Mouse (Mus musculus): ENCODE measurements around the gene Plgrkt. TPM values are rescaled to one million over a fixed set of nuclear protein-coding genes. Genes with fewer than 3 reads are reported as not detected.

Gene Plgrkt
- total and polyA plus RNA-seq, 3 experiments = 117 to 145 TPM; not detected in 1

DNA sequence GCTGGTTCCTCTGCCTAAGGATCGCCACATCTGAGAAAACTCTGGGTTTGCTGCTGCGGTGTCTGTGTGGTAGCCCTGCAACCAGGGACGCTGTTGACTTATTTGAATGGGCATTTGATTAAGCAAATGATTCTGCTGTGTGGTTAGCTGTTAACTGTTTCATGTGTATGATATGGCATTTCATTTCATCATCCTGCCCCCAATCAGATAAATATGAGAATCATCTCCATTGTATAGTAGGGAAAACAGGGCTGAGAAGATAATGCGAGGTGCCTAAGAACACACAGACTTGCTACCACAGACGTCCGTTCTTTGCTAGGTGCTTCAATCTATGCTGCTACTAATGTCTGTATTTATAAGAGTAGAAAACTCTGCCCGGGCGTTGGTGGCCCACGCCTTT, 17.2 kb upstream of the Plgrkt start (continued):
- peak; percentile 87; the same call in 1 of the 2 replicates for TF ChIP-seq TCF12 (IDR thresholded peaks at IDR 0.05; ENCODE audit: low read depth, low read length)
- TF ChIP-seq HCFC1 (IDR thresholded peaks at IDR 0.05; ENCODE audit: low read depth, low read length) = no peak

DNA sequence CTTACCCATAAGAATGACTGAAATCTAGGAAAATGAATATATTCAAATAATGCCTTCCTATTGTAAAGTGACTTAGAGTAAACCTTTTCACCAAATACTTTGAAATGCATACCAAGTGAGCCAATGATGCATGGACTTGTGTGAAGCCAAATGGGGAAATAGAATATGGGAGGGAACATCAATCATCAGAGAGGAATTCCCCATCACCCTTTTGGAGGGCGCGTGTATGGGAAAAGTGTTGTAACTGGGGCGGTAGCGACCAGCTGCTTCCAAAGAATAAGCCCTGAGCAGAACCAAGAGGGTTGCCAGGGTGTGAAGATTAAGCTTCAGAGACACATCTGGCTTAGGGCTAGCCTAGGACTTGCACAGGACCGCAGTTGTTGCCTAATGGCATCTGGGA, 16.2 kb upstream of the Plgrkt start:
- no peak overlapping the region; the same call in 1 of the 2 replicates for H3K27ac ChIP-seq (ENCODE audit: control insufficient read depth, low read depth, low read length)
- H3K4me1 ChIP-seq (ENCODE audit: control insufficient read depth in 1 of 2, insufficient read depth in 2 of 2, low read length in 2 of 2) = peaks cover 17 to 23% of the 10 kb centered on the region in 2 experiments
- no peaks in the 10 kb centered on the region for H3K27me3 ChIP-seq (ENCODE audit: control insufficient read depth in 1 of 2, insufficient read depth in 2 of 2, low read length in 2 of 2)
- TF ChIP-seq KAT2A (conservative IDR thresholded peaks at IDR 0.05; ENCODE audit: low read depth, low read length) = no peak
- no peak for TF ChIP-seq ZMIZ1 (IDR thresholded peaks at IDR 0.05; ENCODE audit: low read depth, low read length)
- TF ChIP-seq POLR2AphosphoS5 (IDR thresholded peaks at IDR 0.05; ENCODE audit: borderline replicate concordance, low read depth, low read length) = no peak
- TF ChIP-seq MAX (IDR thresholded peaks at IDR 0.05; ENCODE audit: low read length) = no peak
- TF ChIP-seq CHD2 (IDR thresholded peaks at IDR 0.05; ENCODE audit: low read length) = no peak
- TF ChIP-seq ETS1 (IDR thresholded peaks at IDR 0.05; ENCODE audit: low read depth, low read length) = 0 out of 2 replicates have a peak, but pooled peaks have one; percentile 6
- no peak for TF ChIP-seq JUND (IDR thresholded peaks at IDR 0.05; ENCODE audit: low read depth, low read length)
- no peak overlapping the region for H3K4me3 ChIP-seq (ENCODE audit: control insufficient read depth in 1 of 2, insufficient read depth in 1 of 2, low read depth in 2 of 2, low read length in 2 of 2)
- H3K9me3 ChIP-seq (replicated peaks; ENCODE audit: insufficient read depth, low read length) = no peaks in the 10 kb centered on the region
- H3K36me3 ChIP-seq (ENCODE audit: control insufficient read depth in 1 of 2, insufficient read depth in 2 of 2, low read length in 2 of 2) = peaks cover 4 to 22% of the 10 kb centered on the region in 2 experiments; a peak in 3 of 4 replicates
- no peaks in the 10 kb centered on the region for H3K79me2 ChIP-seq (ENCODE audit: control insufficient read depth, insufficient read depth, low read length, poor library complexity)
- no peak overlapping the region for H3K9ac ChIP-seq (ENCODE audit: control insufficient read depth, low read depth, low read length, poor library complexity, severe bottlenecking)
- no peak for DNase-seq (ENCODE audit: low read depth, low spot score)

DNA sequence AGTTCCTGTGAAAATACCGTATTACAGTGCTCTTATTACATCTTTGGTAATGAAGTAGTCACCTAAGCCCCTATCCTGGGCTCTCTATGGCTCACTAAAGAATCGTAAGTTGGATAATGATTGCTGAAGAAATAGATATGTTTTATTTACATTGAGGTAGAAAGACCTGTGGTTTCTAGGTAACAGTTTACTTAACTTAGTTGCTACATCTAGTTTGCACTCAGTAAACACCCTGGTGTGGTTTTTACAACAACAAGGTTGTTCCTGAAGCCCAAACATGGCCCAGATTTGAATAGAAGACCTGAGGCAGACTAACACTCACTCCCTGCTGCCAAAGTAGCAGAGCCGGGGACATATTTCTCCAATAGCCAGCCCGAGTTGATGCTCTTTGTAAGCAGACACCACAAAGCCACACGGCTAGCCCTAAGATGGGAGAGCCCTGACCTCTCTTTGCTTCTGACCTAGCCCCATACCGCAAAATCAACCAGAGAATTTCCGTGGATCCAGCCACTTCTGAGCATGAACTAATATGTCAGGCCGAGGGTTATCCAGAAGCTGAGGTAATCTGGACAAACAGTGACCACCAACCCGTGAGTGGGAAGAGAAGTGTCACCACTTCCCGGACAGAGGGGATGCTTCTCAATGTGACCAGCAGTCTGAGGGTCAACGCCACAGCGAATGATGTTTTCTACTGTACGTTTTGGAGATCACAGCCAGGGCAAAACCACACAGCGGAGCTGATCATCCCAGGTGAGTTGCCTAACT, 12.8 kb upstream of the Plgrkt start:
- H3K4me1 ChIP-seq (ENCODE audit: control insufficient read depth in 1 of 2, insufficient read depth in 2 of 2, low read length in 2 of 2) = peaks cover 14 to 17% of the 10 kb centered on the region in 2 experiments
- H3K9me3 ChIP-seq (replicated peaks; ENCODE audit: insufficient read depth, low read length) = no peaks in the 10 kb centered on the region
- no peak overlapping the region for H3K27ac ChIP-seq (ENCODE audit: control insufficient read depth, low read depth, low read length)
- H3K4me3 ChIP-seq (ENCODE audit: control insufficient read depth in 1 of 2, insufficient read depth in 1 of 2, low read depth in 2 of 2, low read length in 2 of 2) = no peak overlapping the region
- H3K27me3 ChIP-seq (ENCODE audit: control insufficient read depth in 1 of 2, insufficient read depth in 2 of 2, low read length in 2 of 2) = no peaks in the 10 kb centered on the region
- no peak overlapping the region for H3K9ac ChIP-seq (ENCODE audit: control insufficient read depth, low read depth, low read length, poor library complexity, severe bottlenecking)
- H3K36me3 ChIP-seq (ENCODE audit: control insufficient read depth in 1 of 2, insufficient read depth in 2 of 2, low read length in 2 of 2) = peaks cover 0 to 17% of the 10 kb centered on the region in 2 experiments; a peak in 3 of 4 replicates
- no peak for DNase-seq (ENCODE audit: low read depth, low spot score)
- H3K79me2 ChIP-seq (ENCODE audit: control insufficient read depth, insufficient read depth, low read length, poor library complexity) = no peaks in the 10 kb centered on the region
- TF ChIP-seq NELFE (IDR thresholded peaks at IDR 0.05; ENCODE audit: low read depth, low read length) (no peak), MXI1 (IDR thresholded peaks at IDR 0.05; ENCODE audit: low read depth, low read length) (no peak), HCFC1 (IDR thresholded peaks at IDR 0.05; ENCODE audit: low read depth, low read length) (no peak), RCOR1 (IDR thresholded peaks at IDR 0.05; ENCODE audit: low read depth, low read length) (no peak), POLR2A (IDR thresholded peaks at IDR 0.05; ENCODE audit: control insufficient read depth in 1 of 2, insufficient read depth in 1 of 2, low read depth in 1 of 2, low read length in 2 of 2, poor library complexity in 1 of 2) (no peak)
